Mouse (Mus musculus): ENCODE measurements around the gene Smarcd1.

Smarcd1 gene

GRCm38 (mm10) chr15:99727525-99727924 lies 25.6 kb downstream of the Smarcd1 start:
- H3K4me1 ChIP-seq (replicated peaks; ENCODE audit: low read depth, low read length): peaks cover 62% of the 10 kb centered on the region
- no peak overlapping the region for H3K4me3 ChIP-seq (replicated peaks; ENCODE audit: low read length)
- peaks cover 17% of the 10 kb centered on the region for H3K36me3 ChIP-seq (ENCODE audit: insufficient read depth, low read length)
- H3K9me3 ChIP-seq (ENCODE audit: low read length): no peaks in the 10 kb centered on the region
- H3K27me3 ChIP-seq (ENCODE audit: insufficient read depth, low read length): 0 out of 2 replicates have a peak, but pooled peaks cover under 1% of the 10 kb centered on the region
- TF ChIP-seq CTCF (conservative IDR thresholded peaks at IDR 0.05; ENCODE audit: low read length) (no peak), NANOG (IDR thresholded peaks at IDR 0.05; ENCODE audit: borderline replicate concordance, low read length) (no peak), POU5F1 (IDR thresholded peaks at IDR 0.05; ENCODE audit: borderline replicate concordance, low read length) (no peak)

GRCm38 (mm10) chr15:99728211-99728610 lies 26.3 kb downstream of the Smarcd1 start:
- TF ChIP-seq CTCF (conservative IDR thresholded peaks at IDR 0.05; ENCODE audit: low read length): no peak
- TF ChIP-seq POU5F1 (IDR thresholded peaks at IDR 0.05; ENCODE audit: borderline replicate concordance, low read length): no peak
- no peak for TF ChIP-seq NANOG (IDR thresholded peaks at IDR 0.05; ENCODE audit: borderline replicate concordance, low read length)
- Histone ChIP-seq H3K27me3 (ENCODE audit: insufficient read depth, low read length) (no peaks in the 10 kb centered on the region), H3K36me3 (ENCODE audit: insufficient read depth, low read length) (peaks cover 21% of the 10 kb centered on the region), H3K4me3 (replicated peaks; ENCODE audit: low read length) (no peak overlapping the region), H3K9me3 (ENCODE audit: low read length) (no peaks in the 10 kb centered on the region), H3K4me1 (replicated peaks; ENCODE audit: low read depth, low read length) (peaks cover 55% of the 10 kb centered on the region)

- TF ChIP-seq CTCF (conservative IDR thresholded peaks at IDR 0.05; ENCODE audit: low read length) (peak; percentile 25; the same call in 1 of the 2 replicates), POU5F1 (IDR thresholded peaks at IDR 0.05; ENCODE audit: borderline replicate concordance, low read length) (no peak), NANOG (IDR thresholded peaks at IDR 0.05; ENCODE audit: borderline replicate concordance, low read length) (no peak)
- H3K4me3 ChIP-seq (replicated peaks; ENCODE audit: low read length): no peak overlapping the region
Observed at GRCm38 (mm10) chr15:99729056-99729783, 27.3 kb downstream of the Smarcd1 start.

GRCm38 (mm10) chr15:99731167-99731566 lies 29.2 kb downstream of the Smarcd1 start:
- TF ChIP-seq NANOG (IDR thresholded peaks at IDR 0.05; ENCODE audit: borderline replicate concordance, low read length) (no peak), POU5F1 (IDR thresholded peaks at IDR 0.05; ENCODE audit: borderline replicate concordance, low read length) (no peak), CTCF (conservative IDR thresholded peaks at IDR 0.05; ENCODE audit: low read length) (no peak)
- Histone ChIP-seq H3K9me3 (ENCODE audit: low read length) (no peaks in the 10 kb centered on the region), H3K4me1 (replicated peaks; ENCODE audit: low read depth, low read length) (peaks cover 37% of the 10 kb centered on the region), H3K27me3 (ENCODE audit: insufficient read depth, low read length) (no peaks in the 10 kb centered on the region), H3K4me3 (replicated peaks; ENCODE audit: low read length) (no peak overlapping the region), H3K36me3 (ENCODE audit: insufficient read depth, low read length) (peaks cover 47% of the 10 kb centered on the region)

More at GRCm38 (mm10) chr15:99729056-99729783, 27.3 kb downstream of the Smarcd1 start:
- no peaks in the 10 kb centered on the region for H3K9me3 ChIP-seq (ENCODE audit: low read length)
- H3K36me3 ChIP-seq (ENCODE audit: insufficient read depth, low read length): peaks cover 27% of the 10 kb centered on the region
- no peaks in the 10 kb centered on the region for H3K27me3 ChIP-seq (ENCODE audit: insufficient read depth, low read length)
- peaks cover 45% of the 10 kb centered on the region for H3K4me1 ChIP-seq (replicated peaks; ENCODE audit: low read depth, low read length)

DNA sequence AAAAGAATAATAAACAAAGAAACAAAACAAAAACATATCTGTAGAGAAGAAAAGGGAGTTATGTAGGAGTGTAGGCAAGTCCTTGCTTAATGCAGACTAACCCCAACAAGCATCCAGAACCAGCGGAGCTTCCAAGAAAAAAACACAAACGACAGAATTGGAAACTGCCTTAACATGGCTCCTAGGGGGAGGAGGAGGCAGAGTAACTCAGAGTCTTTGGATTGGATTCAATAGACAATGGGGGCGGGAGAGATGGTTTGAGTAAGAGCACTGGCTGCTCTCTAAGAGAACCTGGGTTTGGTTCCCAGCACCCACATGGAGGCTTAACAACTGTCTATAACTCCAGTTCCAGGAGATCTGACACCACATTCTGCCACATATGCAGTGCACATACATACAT lies 29.7 kb downstream of the Smarcd1 start:
- Histone ChIP-seq H3K4me3 (replicated peaks; ENCODE audit: low read length) (no peak overlapping the region), H3K27me3 (ENCODE audit: insufficient read depth, low read length) (no peaks in the 10 kb centered on the region), H3K36me3 (ENCODE audit: insufficient read depth, low read length) (peaks cover 52% of the 10 kb centered on the region), H3K9me3 (ENCODE audit: low read length) (no peaks in the 10 kb centered on the region), H3K4me1 (replicated peaks; ENCODE audit: low read depth, low read length) (peaks cover 32% of the 10 kb centered on the region)
- TF ChIP-seq POU5F1 (IDR thresholded peaks at IDR 0.05; ENCODE audit: borderline replicate concordance, low read length) (no peak), CTCF (conservative IDR thresholded peaks at IDR 0.05; ENCODE audit: low read length) (no peak), NANOG (IDR thresholded peaks at IDR 0.05; ENCODE audit: borderline replicate concordance, low read length) (no peak)

DNA sequence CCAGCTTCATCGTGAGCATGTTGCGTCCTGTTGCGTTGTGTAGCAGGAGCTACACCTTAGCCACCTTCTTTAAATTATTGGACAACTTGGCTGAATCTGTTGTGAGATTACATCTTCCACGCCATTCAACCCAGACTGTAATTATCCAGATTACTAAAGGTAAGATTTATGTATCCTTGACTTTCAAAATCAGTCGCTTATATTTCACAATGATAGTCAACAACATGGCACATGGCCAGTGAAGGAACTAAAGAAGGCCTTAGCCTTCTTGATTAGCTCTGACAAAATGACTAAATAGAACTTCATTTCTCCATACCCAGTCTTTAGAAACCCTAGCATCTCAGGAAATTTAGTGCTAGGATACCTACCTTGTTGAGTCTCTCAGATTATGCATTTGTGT lies 31.3 kb downstream of the Smarcd1 start:
- Histone ChIP-seq H3K4me1 (replicated peaks; ENCODE audit: low read depth, low read length) (peaks cover 19% of the 10 kb centered on the region), H3K4me3 (replicated peaks; ENCODE audit: low read length) (no peak overlapping the region), H3K36me3 (ENCODE audit: insufficient read depth, low read length) (peaks cover 57% of the 10 kb centered on the region), H3K9me3 (ENCODE audit: low read length) (no peaks in the 10 kb centered on the region), H3K27me3 (ENCODE audit: insufficient read depth, low read length) (no peaks in the 10 kb centered on the region)
- no peak for TF ChIP-seq CTCF (conservative IDR thresholded peaks at IDR 0.05; ENCODE audit: low read length)
- TF ChIP-seq NANOG (IDR thresholded peaks at IDR 0.05; ENCODE audit: borderline replicate concordance, low read length): no peak
- no peak for TF ChIP-seq POU5F1 (IDR thresholded peaks at IDR 0.05; ENCODE audit: borderline replicate concordance, low read length)

DNA sequence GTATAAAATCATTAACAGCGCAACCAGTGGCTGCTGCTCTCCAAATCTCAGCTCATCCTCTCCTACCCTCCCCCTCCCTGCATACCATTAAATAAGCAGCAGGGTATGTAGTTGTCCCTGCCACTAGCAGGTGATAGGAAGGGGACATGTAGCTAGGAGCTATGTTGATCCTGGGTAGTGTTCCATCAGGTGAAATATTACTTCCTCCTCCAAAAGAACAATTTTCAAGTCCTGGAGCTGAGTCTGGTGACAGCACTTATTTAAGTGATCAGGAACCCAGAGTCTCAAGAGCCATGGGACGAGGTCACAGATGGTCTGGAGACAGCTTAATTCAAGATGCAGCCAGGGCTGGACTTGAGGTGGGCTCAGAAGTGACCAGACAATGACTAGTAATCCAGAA lies 33.7 kb downstream of the Smarcd1 start:
- H3K36me3 ChIP-seq (ENCODE audit: insufficient read depth, low read length): peaks cover 79% of the 10 kb centered on the region
- no peaks in the 10 kb centered on the region for H3K27me3 ChIP-seq (ENCODE audit: insufficient read depth, low read length)
- TF ChIP-seq POU5F1 (IDR thresholded peaks at IDR 0.05; ENCODE audit: borderline replicate concordance, low read length) (no peak), CTCF (conservative IDR thresholded peaks at IDR 0.05; ENCODE audit: low read length) (no peak), NANOG (IDR thresholded peaks at IDR 0.05; ENCODE audit: borderline replicate concordance, low read length) (no peak)
- H3K4me3 ChIP-seq (replicated peaks; ENCODE audit: low read length): no peak overlapping the region
- peaks cover 14% of the 10 kb centered on the region for H3K4me1 ChIP-seq (replicated peaks; ENCODE audit: low read depth, low read length)
- H3K9me3 ChIP-seq (ENCODE audit: low read length): no peaks in the 10 kb centered on the region

DNA sequence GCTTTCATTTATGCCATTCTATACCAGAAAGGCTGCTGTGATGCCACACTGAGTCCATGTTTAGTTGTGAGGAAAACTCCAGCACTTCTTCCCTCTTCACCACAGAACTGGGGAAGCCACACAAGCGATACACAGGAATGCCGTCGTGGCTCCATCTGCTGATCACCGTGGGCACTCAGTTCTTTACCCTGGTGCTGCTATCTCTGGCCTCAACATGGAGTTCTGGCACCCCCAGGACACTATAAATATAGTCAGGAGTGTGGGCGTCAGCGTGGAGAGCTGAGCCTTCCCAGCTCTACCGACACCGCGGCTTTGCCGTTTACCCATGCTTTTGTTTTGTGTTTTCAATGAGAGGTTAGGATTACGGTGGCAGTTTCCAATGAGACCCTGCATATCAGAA lies 34.7 kb downstream of the Smarcd1 start:
- Histone ChIP-seq H3K27me3 (ENCODE audit: insufficient read depth, low read length) (no peaks in the 10 kb centered on the region), H3K4me1 (replicated peaks; ENCODE audit: low read depth, low read length) (peaks cover 7% of the 10 kb centered on the region), H3K4me3 (replicated peaks; ENCODE audit: low read length) (no peak overlapping the region), H3K36me3 (ENCODE audit: insufficient read depth, low read length) (peaks cover 89% of the 10 kb centered on the region), H3K9me3 (ENCODE audit: low read length) (no peaks in the 10 kb centered on the region)
- no peak for TF ChIP-seq POU5F1 (IDR thresholded peaks at IDR 0.05; ENCODE audit: borderline replicate concordance, low read length)
- TF ChIP-seq NANOG (IDR thresholded peaks at IDR 0.05; ENCODE audit: borderline replicate concordance, low read length): no peak
- no peak for TF ChIP-seq CTCF (conservative IDR thresholded peaks at IDR 0.05; ENCODE audit: low read length)

All from E14TG2a.4 (cell line).